In the genomic region with DNA sequence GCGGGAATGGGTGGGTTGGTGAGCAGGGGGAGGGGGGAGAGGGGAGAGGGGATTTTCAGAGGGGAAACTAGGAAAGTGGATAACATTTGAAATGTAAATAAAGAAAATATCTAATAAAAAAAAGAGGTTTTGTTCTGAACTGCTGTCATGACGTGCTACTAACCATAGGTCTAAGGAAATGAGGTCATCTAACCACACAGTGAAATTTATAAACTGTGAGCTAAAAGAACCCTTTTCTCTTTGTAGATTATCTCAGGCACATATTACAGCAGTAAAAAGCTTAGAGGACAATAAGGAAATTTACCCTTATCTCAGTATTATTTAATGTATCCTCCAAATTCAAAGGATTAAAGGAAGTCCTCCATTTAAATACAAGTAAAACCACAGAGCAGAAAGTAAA, we compare ENCODE assay signal across 15 mouse cellular contexts.
"Had no signal": no experiment of that assay in that cellular context is flagged by ENCODE, and none has a peak within 500 bp of the region (broad histone marks: within the 10 kb centered on the region; RNA-seq: fewer than 3 reads in every experiment).

No protein-coding gene starts in this region.

- H3K27me3 ChIP-seq: limb, embryonic 12.5 days; liver, embryonic 13.5 days; neural tube, embryonic 15.5 days had no signal

- H3K27ac ChIP-seq: limb, embryonic 12.5 days; liver, embryonic 13.5 days; neural tube, embryonic 15.5 days; stomach, postnatal 0 days had no signal

- H3K4me1 ChIP-seq: limb, embryonic 12.5 days; neural tube, embryonic 15.5 days had no signal

- DNase-seq: kidney, adult 11 months; kidney, postnatal 10 days; kidney, postnatal 4 days; layer of hippocampus, postnatal 36 days; liver; liver, embryonic 13.5 days; liver, postnatal 0 days; midbrain, embryonic 14.5 days; right cerebral cortex, adult 18-20 months; thymus, postnatal 4 days had no signal

- H3K36me3 ChIP-seq: limb, embryonic 12.5 days; liver, embryonic 13.5 days; neural tube, embryonic 15.5 days had no signal

- H3K4me3 ChIP-seq: limb, embryonic 12.5 days; liver, embryonic 13.5 days; myocyte; neural tube, embryonic 15.5 days had no signal

- H3K9me3 ChIP-seq: limb, embryonic 12.5 days; liver, embryonic 13.5 days; neural tube, embryonic 15.5 days had no signal

- ATAC-seq: liver, postnatal 0 days; lung, postnatal 0 days had no signal
